Mouse (Mus musculus): ENCODE data around the gene Mex3b.

Gene Mex3b

DNA sequence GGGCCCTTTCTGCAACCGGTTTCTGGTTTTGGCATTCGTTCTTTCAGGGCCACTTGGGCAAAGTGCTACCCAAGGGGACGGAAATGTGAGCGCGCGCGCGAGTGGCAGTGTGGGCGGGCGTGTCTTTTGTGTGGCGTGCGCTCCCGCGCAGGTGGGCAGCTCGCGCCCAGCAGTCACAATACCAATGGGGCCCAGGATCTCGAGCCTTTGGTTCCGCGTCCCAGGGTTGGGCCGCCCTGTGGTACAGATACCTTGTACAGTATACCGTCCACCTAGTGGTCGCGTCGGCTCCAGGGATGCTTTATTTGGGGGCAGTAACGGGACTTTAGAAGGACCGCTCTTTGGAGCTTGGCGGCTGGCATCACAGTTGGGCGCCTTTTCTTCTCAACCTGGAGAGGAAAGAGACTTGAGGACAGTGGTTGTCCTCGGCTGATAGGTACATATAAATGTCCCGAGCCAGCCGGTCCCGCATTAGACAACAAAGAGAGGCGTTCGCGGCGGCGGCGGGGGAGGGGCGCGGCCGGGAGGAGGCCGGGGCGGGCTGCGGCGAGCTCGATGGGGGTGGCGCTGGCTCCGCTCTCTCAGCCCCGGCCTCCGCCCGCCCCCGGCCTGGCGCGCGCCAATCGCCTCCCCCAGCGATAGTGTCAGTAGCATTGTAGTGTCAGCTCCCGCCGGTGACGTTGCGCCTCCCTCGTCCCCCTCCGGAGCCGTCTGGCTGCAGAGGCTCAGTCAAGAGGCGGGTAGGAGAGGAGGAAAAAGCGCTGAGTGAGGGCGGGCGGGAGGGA lies 455 bp upstream of the Mex3b start:
- DNase-seq, result peak; percentile 97

DNA sequence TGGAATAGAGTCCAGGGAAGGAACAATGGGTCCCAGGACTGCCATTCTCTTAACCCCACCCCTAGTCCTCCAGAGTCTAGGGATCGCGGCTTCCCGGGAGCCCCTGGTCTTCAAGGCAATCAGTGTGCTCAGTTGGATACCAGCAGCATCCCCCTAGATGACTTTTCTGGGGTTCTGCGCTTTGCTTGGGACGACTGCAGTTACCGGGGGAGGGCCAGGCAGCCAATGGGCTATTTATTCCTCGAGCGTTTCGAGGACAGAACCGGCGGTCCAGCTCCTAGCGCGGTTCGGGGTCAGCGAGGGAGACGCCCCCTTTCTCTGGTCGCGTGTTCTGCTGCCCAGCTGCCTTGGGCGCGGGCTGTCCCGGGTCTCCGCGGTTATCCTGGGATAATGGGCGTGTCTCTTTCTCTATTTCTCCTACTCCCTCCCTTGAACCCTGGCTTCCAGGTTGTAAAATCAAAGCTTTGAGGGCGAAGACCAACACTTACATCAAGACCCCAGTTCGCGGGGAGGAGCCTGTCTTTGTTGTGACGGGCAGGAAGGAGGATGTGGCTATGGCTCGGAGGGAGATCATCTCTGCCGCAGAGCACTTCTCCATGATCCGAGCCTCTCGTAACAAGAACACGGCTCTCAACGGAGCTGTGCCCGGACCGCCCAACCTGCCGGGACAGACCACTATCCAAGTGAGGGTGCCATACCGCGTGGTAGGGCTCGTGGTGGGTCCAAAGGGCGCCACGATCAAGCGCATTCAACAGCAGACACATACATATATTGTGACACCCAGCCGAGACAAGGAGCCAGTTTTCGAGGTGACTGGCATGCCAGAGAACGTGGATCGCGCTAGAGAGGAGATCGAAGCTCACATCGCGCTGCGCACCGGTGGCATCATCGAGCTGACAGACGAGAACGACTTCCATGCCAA lies 1.4 kb downstream of the Mex3b start:
- peak; percentile 28 for DNase-seq

- DNase-seq, result peak; percentile 45
Measured at GRCm38 (mm10) chr7:82869231-82870147, 2.4 kb downstream of the Mex3b start.

GRCm38 (mm10) chr7:82870148-82870513 lies 3.0 kb downstream of the Mex3b start:
- no peak for DNase-seq

- peak; percentile 19 for DNase-seq
Measured at GRCm38 (mm10) chr7:82876551-82876950, 9.4 kb downstream of the Mex3b start.

DNA sequence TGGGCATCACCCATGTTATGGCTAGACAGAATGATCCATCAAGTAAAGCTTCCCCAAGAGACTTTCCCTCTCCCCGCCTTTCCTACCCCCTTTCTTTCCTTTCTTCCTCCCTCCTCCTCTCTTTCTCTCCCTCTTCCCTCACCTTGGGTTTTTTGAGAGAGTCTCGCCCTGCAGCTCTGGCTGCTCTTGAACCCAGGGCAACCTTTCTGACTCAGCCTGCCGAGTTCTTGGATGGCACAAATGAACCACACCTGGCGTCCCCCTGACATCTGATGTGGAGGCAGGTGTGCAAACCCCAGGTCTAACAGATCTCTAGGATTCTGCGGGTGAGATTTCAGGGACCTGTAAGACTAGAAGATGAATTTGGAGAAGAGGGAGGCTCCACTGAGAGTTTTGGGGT lies 12.9 kb downstream of the Mex3b start:
- no peak for DNase-seq

- no peak for DNase-seq
Measured at GRCm38 (mm10) chr7:82880700-82881099, 13.6 kb downstream of the Mex3b start.

DNA sequence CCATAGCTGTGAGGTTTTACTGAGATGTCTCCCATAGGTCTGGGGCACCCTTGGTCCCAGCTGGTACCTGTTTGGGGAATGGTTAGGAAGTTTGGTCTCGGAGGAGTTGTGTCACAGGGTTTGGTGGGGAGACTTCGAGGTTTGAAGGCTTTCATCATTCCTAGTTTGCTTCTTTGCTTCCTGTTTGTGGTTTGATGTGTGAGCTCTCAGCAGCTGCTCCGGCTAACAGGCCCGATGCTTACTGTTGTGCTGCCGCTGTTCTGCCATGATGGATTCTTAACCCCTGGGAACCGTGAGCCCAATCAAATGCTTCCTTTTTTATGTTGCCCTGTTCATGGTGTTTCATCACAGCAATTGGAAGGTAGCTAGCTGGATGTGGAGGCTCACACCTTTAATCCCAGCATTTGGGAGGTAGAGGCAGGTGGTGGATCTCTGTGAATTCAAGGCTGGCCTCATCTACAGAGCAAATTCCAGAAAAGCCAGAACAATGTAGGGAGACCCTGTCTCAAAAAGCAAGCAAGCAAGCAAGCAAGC lies 23.3 kb downstream of the Mex3b start:
- no peak for DNase-seq

DNA sequence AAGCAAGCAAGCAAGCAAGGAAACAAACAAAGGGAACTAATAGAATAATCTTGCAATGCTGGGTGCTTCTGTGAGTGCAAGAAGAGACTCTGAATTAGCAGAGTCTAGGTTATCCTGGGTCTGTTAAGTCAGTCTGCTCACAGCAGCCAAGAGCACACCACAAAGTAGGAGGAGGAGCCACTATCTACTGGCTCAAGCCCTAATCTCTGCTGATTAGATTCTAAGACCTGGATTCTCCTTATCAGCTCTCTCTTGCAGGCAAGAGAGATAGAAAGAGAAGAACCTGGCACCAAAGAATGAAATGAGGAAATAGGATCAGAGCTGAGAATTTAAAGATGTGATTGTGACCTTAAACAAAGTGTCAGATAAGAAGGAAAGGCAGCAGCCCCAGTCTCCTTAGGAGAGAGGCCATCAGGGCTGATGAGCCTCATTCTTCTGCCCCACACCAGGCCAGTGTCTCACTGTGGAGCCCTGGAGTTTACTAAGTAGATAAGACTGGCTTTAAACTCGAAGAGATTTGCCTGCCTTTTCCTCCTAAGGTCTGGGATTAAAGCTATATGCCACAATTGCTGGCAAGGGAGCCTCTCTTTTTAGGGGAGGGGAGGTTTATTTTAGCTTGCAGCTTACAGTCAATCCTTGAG lies 23.9 kb downstream of the Mex3b start:
- no peak for DNase-seq

DNA sequence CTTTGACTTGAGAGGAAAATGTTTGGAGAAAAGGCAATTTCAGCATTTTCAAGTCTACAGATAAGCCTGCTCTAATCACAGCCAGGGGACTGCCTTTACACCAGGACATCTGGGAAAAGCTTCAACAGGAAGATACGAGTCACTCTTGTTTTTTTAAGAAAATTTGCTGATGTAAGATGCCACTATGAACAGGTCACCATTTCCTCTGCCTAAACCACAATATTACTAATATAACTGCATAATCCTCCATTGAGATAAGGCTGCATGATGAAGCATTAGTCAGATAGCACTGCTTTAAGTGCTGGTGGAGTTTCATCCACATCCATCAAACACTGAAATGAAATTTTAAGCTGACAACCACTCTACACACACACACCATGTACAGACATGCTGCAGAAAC lies 27.2 kb downstream of the Mex3b start:
- no peak for DNase-seq

DNA sequence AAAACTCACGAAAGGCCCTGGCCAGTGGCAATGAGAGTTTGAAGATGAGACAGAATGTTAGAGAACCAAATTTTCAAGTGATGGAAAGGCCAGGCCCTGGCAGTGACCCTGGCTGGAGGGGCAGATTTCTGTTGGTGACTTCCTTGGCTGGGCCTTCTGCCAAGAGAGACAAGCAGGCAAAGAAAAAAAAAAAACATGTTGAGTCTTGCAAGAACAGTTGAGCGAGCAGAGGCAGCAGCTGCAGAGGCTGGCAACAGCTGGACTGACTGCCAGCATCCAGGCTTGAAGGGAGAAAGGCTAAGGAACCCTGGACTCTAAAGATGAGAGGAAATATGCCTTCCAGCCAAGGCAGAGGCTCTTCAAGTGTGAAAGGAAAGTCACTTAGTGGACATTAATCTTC lies 28.5 kb downstream of the Mex3b start:
- DNase-seq, result peak; percentile 15

DNA sequence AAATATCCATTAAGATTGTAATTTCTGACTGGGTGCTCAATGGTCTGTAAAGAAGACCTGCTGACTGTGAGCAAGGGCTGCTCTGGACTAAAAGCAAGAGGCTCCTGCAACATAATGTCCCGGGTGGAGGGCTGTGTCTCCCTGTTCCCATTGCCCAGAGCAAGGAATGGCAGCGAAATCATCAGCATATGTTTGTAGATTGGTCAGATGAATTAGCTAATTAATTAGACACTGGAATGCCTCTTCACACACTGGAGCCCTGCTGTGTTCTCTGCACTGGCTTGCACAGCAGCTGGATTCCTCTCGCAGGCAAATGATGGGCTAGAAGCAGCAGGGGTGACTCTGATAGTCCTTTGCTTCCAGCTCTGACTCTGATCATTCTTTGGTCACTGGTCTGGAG lies 29.6 kb downstream of the Mex3b start:
- no peak for DNase-seq

DNA sequence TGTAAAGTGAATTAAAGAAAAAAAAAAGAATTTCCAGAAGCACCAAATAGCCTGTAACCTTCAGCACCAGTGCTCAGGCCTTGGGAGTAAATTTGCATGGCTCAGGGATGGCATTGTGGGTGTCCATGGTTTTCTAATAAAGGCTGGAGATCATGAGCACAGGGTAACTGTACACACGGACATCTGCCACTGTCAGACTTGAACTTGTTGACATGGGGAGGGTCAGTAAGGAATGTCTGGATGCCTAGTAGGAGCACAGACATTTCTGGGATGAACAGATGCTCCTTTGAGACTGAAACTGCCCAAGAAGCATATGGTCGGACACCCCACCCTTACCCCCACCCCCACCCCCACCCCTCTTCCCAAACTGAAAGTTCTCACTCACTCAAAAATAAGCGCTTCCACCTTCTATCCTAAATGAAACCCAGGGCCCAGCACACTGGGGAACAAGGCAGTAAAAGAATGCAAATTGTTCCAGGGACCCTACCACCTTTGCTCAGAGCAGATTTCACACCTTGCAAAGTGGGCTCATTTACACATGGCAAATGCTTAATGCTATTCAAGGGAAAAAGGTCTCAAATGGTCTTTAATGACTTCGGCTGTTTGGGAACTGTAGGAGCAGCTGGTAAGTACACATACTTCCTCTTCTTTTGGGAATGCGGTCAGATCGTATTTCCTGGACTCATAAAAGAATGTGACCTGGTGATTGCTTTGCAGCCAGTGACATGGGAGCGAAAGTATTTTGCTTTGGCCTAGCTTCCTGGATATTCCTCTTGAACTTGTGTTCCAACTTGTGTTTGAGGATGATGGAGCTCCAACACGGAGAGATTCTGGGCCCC lies 32.5 kb downstream of the Mex3b start:
- no peak for DNase-seq

DNA sequence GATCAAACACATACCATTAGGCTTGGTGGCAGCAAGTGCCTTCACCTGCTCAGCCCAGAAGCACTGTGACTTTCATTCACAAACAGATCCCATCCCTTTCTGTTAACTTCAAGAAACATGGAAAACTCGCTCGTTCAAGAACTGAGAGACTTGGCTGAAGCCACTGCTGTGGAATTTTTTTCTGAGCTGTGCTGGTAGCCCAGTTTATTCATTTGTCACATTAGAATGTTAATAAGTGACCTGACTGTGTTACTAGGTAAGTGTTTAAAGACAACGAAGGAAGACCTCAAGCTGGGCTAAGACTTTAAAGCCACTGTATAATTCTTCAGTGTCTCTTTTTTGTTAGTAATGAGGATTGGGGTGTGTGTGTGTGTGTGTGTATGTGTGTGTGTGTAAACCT lies 35.9 kb downstream of the Mex3b start:
- no peak for DNase-seq

DNA sequence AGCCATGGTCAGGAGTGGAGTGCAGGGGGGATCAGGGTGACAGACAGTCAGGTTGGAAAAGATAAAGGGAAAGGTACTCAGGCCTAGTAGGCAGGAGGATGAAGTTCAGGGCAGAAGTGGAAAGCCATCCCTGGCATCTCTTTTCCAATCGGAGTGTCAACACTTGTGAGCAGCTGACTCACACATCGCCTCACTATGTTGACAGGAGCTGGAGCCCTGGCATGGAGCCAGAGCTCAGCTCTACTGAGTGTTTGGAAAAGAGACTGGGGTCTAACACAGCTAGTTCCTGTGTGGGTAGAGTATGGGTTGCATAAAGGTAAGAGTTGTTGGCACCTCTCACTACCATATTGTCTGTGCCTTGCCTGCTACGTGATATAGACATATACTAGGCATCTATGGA lies 38.4 kb downstream of the Mex3b start:
- peak; percentile 31 for DNase-seq

GRCm38 (mm10) chr7:82907081-82907480 lies 39.9 kb downstream of the Mex3b start:
- no peak for DNase-seq

- DNase-seq, result no peak
Measured at GRCm38 (mm10) chr7:82910536-82911384, 43.6 kb downstream of the Mex3b start.

GRCm38 (mm10) chr7:82911501-82911900 lies 44.4 kb downstream of the Mex3b start:
- DNase-seq, result no peak

GRCm38 (mm10) chr7:82914297-82914696 lies 47.2 kb downstream of the Mex3b start:
- DNase-seq, result no peak

Measured in lung, postnatal 36 days (tissue).